Mouse (Mus musculus) fibroblast of lung, adult 2 months (primary cell): ENCODE measurements at regions not wholly inside any gene's neighbourhood (a gene's known extent, or its start where the extent isn't known, plus 50 kb on each side); places are given as distances from the start of the nearest gene placed in this dataset.

ENCODE experiments used
- DNase-seq: peaks from one replicate; pipeline ENCODE4 v3.0.0-alpha.2; 2011; ENCODE audit warnings: low read depth

GRCm38 (mm10) chr3:39234921-39235320, 348.2 kb downstream of the Fat4 start:
- no peak for DNase-seq

- DNase-seq = no peak
Measured at GRCm38 (mm10) chr3:39248712-39249111, 362.0 kb downstream of the Fat4 start.

DNA sequence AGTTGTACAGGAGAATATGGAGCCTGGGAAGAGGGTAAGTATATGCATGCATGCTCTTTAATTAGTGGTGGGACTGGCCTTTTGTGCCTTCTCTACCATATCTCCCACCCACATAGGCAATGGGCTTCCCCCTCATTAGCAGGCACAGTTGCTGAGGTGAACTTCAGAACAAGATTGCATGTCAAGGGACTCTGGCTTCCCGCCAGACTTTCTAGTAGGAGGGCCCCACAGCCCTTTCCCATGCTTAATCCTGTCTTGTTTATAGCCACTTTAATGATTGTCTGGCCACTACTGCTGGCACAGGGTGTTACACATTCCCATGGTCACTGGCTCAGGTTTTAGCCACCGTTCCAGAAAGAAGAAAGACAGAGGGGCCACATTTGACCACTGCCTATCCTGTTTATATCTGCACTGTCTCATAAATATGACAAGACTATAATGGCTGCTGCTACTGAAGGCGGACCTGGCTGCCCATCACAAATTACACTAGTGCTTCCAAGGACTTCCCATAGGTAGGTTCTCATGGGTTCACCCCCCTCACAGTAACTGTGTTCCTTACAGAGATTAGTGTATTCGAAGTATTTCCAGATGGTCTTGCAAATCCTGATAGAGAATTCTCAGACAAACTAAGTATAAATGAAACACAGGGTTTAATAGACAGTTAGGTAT, 362.6 kb downstream of the Fat4 start:
- DNase-seq = no peak

GRCm38 (mm10) chr3:39253076-39253475, 366.3 kb downstream of the Fat4 start:
- no peak for DNase-seq

GRCm38 (mm10) chr3:39264671-39265430, 378.1 kb downstream of the Fat4 start:
- peak; percentile 17 for DNase-seq

DNA sequence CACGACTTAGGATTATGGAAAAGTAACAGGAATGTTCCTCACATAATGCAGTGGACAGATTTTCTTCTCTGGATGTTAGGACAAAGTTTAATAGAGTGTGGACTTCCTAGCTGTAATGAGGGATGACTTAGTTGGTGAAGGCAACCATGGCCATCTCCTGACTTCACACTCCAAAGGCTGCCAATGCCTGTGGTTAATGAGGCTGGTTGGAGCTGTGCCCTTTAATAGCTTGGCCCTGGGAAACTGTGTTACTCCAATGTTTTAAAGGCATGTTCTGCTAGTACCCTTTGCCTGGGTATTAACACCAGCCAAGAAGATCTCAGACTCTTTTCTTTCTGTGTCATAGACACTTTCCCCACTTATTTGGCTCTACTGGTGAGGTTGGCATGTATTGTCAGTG, 378.9 kb downstream of the Fat4 start:
- DNase-seq = peak; percentile 59

- DNase-seq = peak; percentile 22
Measured at GRCm38 (mm10) chr3:39269388-39269787, 382.6 kb downstream of the Fat4 start.

GRCm38 (mm10) chr3:39272616-39273015, 385.9 kb downstream of the Fat4 start:
- DNase-seq = no peak

- DNase-seq = no peak
Measured at GRCm38 (mm10) chr3:39276897-39277296, 390.2 kb downstream of the Fat4 start.

DNA sequence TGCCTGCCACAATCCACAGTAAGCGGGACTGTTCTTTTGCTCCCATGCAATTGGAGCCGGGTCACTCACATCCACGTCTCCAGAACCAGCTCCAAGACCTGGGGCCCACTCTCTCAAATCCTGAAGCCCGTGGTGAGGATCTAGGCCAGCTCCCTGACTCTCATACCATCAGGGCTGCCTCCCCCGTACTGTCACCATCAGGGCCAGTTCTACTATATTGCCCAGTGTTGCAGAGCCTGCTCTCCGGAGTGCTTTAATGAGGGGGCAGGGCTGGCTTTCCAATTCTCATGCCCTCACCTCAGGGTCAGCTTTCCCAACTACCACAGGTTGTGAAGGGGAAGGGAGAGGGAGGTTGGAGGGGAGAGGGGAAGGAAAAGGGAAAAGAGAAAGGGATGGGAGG, 390.6 kb downstream of the Fat4 start:
- no peak for DNase-seq

- no peak for DNase-seq
Measured at GRCm38 (mm10) chr3:39295255-39295654, 408.5 kb downstream of the Fat4 start.

DNA sequence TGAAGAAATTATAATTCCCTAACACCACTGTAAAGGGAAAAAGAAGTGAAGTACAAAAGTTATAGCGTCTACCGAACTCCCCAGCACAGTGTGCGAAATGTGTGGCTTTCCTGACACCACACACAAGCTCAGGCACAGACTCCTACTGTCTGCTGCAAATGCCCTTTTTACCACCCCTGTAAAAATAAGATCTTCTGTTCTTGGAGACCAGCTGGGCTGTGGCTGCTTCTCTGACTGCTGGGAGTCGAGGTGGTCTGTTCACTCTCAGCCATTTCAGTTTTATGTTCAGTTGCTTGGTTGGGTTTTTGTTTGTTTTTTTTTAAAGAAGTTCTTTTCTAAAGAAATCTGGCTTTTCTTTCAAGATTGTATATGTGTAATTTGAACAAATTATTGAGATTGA, 409.5 kb downstream of the Fat4 start:
- no peak for DNase-seq

DNA sequence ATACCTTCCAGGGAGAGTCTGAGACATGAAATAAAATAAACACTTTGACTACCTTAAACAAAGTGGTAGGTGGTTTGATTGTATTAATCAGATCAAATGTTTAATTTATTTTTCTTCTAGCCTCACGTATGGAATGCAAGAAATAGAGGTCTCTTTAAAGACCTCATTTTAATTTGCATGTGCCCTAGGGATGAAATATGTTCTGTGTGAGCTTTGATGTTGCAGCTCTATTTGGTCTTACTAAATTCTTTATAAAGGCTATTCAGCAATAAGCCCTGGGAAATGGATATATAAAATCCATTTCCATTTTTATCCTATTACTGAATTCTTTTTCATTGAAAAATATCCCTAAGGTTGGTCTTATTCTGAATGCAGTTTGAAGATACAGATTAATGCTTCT, 422.7 kb downstream of the Fat4 start:
- DNase-seq = no peak

DNA sequence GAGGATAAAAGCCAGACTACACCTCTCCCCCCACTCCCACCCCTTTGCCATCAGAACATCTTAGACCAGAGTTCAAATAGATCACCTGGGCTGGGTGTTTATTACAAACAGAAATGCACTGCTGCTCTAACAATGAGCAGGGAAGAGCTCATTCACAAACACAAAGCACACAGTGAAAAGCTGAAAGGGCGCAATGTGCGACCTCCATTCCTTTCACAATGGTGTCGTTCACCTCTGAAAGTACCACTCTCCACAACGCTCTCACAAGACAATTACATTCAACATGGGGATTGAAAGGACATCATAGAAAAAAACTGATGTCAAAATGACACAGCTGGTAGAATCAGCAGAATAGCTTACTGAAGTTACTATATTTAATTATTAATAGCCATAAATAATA, 426.8 kb downstream of the Fat4 start:
- no peak for DNase-seq

DNA sequence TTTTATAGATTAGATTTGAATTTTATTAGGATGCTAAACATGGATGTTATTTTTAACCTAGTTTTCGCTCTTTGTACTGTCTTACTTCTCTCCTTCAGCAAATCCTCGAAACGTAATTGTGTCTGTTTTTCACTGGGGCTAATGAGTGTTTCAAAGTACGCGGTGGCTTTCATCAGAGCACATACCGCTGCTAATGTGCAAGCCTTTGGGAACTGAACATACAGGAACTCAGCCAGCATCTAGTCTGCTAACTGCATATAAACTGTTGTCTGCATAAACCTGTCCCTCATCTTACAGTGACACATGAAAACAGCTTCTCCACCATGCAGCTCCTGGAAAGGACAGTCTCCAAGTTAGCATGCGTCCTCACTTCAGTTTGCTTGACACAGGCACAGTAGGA, 434.1 kb downstream of the Fat4 start:
- DNase-seq = no peak

DNA sequence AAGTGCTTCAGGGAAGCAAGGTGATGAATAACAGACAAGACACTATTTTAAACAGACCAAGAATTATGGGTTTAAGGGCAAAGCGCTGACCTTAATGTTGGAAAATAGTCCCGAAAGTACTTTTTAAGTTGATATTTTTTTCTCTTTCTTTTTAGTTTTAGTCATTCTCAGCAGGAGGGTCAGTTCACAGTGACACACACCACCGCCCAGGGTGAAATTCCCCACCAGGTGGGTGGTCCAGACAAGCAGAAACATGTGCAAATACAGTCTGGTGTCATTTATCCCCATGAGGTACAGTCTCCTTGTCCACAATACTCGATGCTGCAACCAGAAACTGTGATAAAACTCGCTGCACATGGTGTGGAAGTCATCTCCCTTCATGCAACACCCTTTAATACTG, 435.5 kb downstream of the Fat4 start:
- DNase-seq = no peak

DNA sequence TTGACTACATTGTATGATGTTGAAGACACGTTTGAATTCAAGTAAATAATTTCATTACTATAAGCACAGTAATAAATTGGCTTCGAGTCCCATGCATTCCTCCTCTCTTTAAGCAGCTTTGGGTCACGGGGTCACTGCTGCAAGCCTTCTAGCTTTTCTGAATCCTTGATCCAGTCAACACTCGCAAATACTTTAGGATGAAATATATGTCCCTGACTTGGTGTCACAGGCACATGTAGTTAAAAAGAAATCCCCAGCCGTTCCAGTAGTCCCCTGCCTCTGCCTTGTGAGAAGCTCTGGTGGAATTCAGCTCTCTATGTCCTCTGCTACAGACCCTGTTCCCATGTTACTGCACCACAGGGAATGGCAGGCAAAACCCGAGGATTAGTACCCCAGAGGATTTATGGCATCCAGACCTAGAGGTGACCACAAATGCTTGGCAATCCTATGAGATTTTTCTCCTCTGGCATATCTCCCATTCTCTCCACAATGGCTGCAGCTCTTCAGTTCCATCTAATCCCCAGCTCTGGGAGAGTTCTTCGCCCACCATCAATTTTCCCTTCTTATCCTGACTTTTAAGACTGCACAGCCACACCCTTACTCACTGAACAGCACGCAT, 449.0 kb downstream of the Fat4 start:
- peak; percentile 5 for DNase-seq

- DNase-seq = no peak
Measured at GRCm38 (mm10) chr3:39341161-39341687, 454.5 kb downstream of the Fat4 start.

- DNase-seq = no peak
Measured at GRCm38 (mm10) chr3:39344078-39344477, 457.3 kb downstream of the Fat4 start.

DNA sequence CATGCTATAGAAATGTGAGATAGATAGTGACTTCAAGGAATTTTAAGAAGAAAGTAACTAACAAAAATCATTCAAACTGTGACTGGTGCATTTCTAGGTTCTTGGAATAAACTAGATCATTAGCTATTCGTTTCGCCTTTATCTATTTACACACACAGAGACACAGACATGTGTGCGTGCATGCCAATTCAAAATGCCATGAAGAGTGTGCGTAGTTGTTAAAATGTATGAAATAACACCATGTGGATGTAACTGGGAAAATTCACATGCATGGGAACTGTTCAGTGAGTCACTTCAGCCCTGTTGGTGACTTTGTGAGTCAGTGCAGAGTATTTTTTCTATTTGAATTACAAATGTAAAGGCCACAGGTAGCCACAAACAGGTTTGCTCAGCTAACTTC, 460.8 kb downstream of the Fat4 start:
- no peak for DNase-seq

DNA sequence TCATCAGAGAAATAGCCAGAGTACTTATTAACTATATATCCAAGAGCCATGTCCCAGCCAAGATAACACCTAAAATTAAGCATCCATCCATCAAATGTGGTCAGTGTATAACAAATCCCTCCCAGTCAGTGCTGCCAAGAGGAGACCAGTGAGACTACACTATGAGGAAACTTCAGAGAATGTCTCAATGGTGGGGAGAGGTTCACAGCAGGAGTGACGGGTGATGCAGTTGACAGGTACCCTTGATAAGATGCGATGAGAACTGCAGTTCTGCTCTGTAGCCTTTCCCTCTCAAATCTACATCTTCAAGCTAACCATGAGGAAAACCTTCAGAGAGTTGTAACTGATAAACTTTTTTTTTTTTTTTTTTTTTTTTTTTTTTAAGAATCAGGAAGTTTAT, 470.3 kb downstream of the Fat4 start:
- no peak for DNase-seq

DNA sequence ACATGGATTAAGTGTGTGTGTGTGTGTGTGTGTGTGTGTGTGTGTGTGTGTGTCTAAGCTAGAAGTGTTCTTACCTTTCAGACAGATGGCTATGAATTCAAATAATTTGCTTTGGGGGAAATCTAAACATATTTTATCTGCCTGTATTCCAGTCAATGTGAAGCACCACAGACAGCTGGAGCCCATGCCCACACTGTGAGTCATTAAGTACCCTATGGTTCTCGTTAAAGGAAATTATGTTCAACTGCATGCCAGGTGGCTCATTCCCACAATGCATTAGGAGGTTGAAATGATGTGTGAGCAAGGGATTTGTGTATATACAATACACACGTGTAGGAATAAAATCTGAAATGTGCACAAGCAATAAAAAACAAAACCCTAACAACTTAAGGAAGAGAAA, 473.5 kb downstream of the Fat4 start:
- DNase-seq = no peak

DNA sequence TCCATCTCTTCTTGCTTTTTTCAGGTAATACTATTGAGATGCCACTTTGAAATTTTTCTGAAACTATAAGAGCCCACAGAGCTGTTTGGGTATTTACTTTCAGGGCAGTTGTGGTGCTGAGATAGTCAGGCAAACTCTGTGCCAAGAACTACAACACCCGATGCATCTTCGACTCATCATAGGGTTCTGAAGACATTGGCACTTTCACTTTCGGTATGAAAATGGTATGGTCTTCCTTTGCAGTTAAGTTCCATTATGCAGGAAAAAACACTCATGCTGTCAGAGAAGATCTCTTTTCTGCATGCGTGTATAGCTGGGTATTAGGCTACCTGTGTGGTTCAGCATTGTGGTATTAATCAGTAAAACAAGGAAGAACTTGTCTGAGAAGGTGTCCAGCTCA, 484.2 kb downstream of the Fat4 start:
- DNase-seq = no peak
